Mouse (Mus musculus) heart, adult 2 months (tissue): Measurements from ENCODE around the gene Limch1. TPM values are rescaled to one million over a fixed set of nuclear protein-coding genes. Genes with fewer than 3 reads are reported as not detected.

ENCODE experiments used
- DNase-seq, 2 experiments: peaks; one replicate each; pipeline ENCODE4 v3.0.0; 2021
- H3K27ac ChIP-seq: fragments of 200-600 bp; 2 replicates; pipeline ENCODE4 v1.8.1; 2022
- H3K27me3 ChIP-seq: fragments of 200-500 bp; 2 replicates; pipeline ENCODE4 v1.6.1; 2012; ENCODE audit warnings: mild to moderate bottlenecking, low read length, inconsistent platforms, mixed read lengths; ENCODE audit not compliant: control insufficient read depth, insufficient read depth
- H3K36me3 ChIP-seq: fragments of 200-500 bp; 2 replicates; pipeline ENCODE4 v1.6.1; 2012; ENCODE audit warnings: low read length, inconsistent platforms; ENCODE audit not compliant: control insufficient read depth, insufficient read depth
- H3K4me1 ChIP-seq: fragments of 200-500 bp; 2 replicates; pipeline ENCODE4 v1.6.1; 2011; ENCODE audit warnings: low read length; ENCODE audit not compliant: control insufficient read depth, insufficient read depth
- H3K4me3 ChIP-seq: fragments of 200-600 bp; 2 replicates; pipeline ENCODE4 v1.8.1; 2022
- H3K79me2 ChIP-seq: fragments of 200-500 bp; replicated peaks from 2 replicates; pipeline ENCODE4 v1.6.1; 2012; ENCODE audit warnings: mild to moderate bottlenecking, inconsistent platforms, low read length, moderate library complexity, mixed read lengths; ENCODE audit not compliant: control insufficient read depth, insufficient read depth
- H3K9ac ChIP-seq: fragments of 200-500 bp; 2 replicates; pipeline ENCODE4 v1.6.1; 2012; ENCODE audit warnings: low read depth, mild to moderate bottlenecking, control low read depth, inconsistent platforms, low read length, mixed read lengths
- CTCF ChIP-seq: fragments of 200-600 bp; IDR thresholded peaks from 2 replicates; pipeline ENCODE4 v1.8.1; 2022; ENCODE audit warnings: antibody characterized with exemption, mild to moderate bottlenecking, moderate library complexity
- EP300 ChIP-seq: fragments of 200-500 bp; IDR thresholded peaks from 2 replicates; pipeline ENCODE4 v1.6.1; 2011; ENCODE audit warnings: low read depth, low read length, control low read depth; ENCODE audit not compliant: insufficient read depth
- POLR2A ChIP-seq: fragments of 200-500 bp; IDR thresholded peaks from 2 replicates; pipeline ENCODE4 v1.6.1; 2011; ENCODE audit warnings: mild to moderate bottlenecking, low read depth, low read length, control low read depth; ENCODE audit not compliant: insufficient read depth
- WGBS: fragments of 180-500 bp; shearing (Covaris S2); methylation state at CpG from one replicate; pipeline ENCODE4 v1.1.7; 2018; 5-methylcytosine and 5-hydroxymethylcytosine counted together
- intact Hi-C: fragments of 180-260 bp; cut with DNase I; formaldehyde crosslinking; loops from one replicate; pipeline ENCODE4 v1.15.1; 2025
- polyA plus RNA-seq: library from polyadenylated mRNA; depleted of rRNA; stranded (reverse); fragments of >200 nt; gene quantifications from 2 replicates; pipeline ENCODE4 v1.2.3, GENCODE M21; 2012
- total RNA-seq, 2 experiments: library from RNA; stranded (reverse); gene quantifications; 2 replicates each; pipeline ENCODE4 v1.2.3; 2021

Gene Limch1
- total and polyA plus RNA-seq, 3 experiments: 60.2 to 277 (median 230) TPM

DNA sequence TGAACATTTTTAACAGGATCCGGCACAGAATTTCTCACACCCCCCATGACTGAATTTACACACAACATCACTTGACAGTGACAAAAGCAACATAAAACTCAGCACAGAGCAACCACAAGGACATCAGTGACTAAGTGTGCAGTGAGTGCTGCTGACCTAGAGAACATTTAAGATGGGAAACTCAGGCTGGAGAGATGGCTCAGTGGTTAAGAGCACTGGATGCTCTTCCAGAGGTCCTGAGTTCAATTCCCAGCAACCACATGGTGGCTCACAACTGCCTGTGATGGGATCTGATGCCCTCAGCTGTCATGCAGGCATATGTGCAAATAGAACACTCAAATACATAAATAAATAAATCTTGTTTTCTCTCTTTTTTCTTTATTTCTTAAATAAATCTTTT is 12.1 kb upstream of the Limch1 start:
- no peaks in the 10 kb centered on the region for H3K27me3 ChIP-seq
- TF ChIP-seq EP300 (no peak), POLR2A (no peak), CTCF (no peak)
- WGBS: 96% methylated on average over 1 of the region's 1 CpGs

GRCm38 (mm10) chr5:66739376-66739775 is 6.3 kb upstream of the Limch1 start:
- H3K4me3 ChIP-seq: no peak overlapping the region
- no peak overlapping the region for H3K27ac ChIP-seq
- intact Hi-C loops: no loop called here
- H3K4me1 ChIP-seq: no peaks in the 10 kb centered on the region
- H3K36me3 ChIP-seq: no peaks in the 10 kb centered on the region
- no peak for DNase-seq
- no peak for TF ChIP-seq EP300
- TF ChIP-seq CTCF: no peak
- no peak for TF ChIP-seq POLR2A
- WGBS: 95% methylated on average over 3 of the region's 3 CpGs
- no peaks in the 10 kb centered on the region for H3K79me2 ChIP-seq
- no peak overlapping the region for H3K9ac ChIP-seq
- no peaks in the 10 kb centered on the region for H3K27me3 ChIP-seq

More for the DNA sequence above, 12.1 kb upstream of the Limch1 start:
- Histone ChIP-seq H3K9ac (no peak overlapping the region), H3K36me3 (no peaks in the 10 kb centered on the region), H3K79me2 (no peaks in the 10 kb centered on the region), H3K4me3 (no peak overlapping the region), H3K4me1 (no peaks in the 10 kb centered on the region), H3K27ac (no peak overlapping the region)
- intact Hi-C loops: no loop called here
- no peak for DNase-seq

DNA sequence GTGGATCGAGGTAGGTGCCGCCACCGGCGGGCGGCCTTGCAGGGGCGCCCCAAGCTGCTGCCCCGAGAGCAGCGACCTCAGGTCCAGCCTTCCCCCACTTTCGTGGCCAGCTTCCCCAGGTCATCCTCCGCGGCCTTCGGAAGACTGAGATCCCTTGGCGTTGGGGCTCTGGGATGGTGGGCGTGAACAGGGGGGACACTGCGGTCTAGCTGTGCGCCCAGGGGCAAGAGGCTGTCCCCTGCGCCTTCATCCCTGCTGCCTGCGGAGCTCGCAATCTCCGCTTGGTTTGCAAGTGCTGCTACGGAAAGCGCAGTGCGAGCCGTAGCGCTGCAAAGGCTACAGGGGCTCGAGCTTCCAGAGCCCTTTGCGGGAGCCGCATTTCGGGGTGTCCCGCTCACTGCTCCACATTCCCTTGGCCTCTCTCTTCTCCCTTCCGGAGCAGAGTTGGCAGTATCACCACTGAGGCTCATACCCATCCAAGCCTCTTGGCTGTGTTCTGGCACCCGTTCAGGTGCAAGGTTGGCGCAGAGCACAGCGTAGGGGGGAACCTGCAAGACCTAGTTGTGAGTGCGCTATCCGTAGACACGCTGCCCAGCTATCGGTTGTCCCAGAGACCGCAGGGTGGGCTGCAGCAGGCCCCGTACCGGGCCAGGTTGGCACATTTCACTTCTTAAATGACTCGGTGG is 512 bp downstream of the Limch1 start:
- TF ChIP-seq CTCF: no peak
- DNase-seq: peak; percentile 76 to 77
- WGBS: under 1% methylated on average over 42 of the region's 42 CpGs
- H3K4me1 ChIP-seq: peaks cover 13% of the 10 kb centered on the region
- peak overlapping the region; percentile 96 for H3K27ac ChIP-seq
- intact Hi-C loops: loop anchor here (1.0 to 5.0 kb wide), 5 partner anchors 15 to 201 kb away; no protein-coding TSS in a partner anchor
- H3K9ac ChIP-seq: peak overlapping the region; percentile 74
- H3K27me3 ChIP-seq: no peaks in the 10 kb centered on the region
- peaks cover 11% of the 10 kb centered on the region for H3K36me3 ChIP-seq
- H3K79me2 ChIP-seq: no peaks in the 10 kb centered on the region
- peak overlapping the region; percentile 78 for H3K4me3 ChIP-seq

GRCm38 (mm10) chr5:66746761-66747160 is 1.1 kb downstream of the Limch1 start:
- Histone ChIP-seq H3K27ac (peak overlapping the region; percentile 96), H3K9ac (peak overlapping the region; percentile 74), H3K4me1 (peaks cover 17% of the 10 kb centered on the region), H3K36me3 (peaks cover 15% of the 10 kb centered on the region), H3K27me3 (no peaks in the 10 kb centered on the region), H3K4me3 (peak overlapping the region; percentile 78), H3K79me2 (no peaks in the 10 kb centered on the region; the same call in 1 of the 2 replicates)
- intact Hi-C loops: loop anchor here (1.0 to 5.0 kb wide), 4 partner anchors 14 to 149 kb away; no protein-coding TSS in a partner anchor
- TF ChIP-seq POLR2A (no peak), EP300 (0 out of 2 replicates have a peak, but pooled peaks have one; percentile 4)
- no peak for DNase-seq
- 14% methylated on average over 11 of the region's 11 CpGs for WGBS

- H3K27ac ChIP-seq: peak overlapping the region; percentile 96
- H3K4me1 ChIP-seq: peaks cover 23% of the 10 kb centered on the region
- H3K79me2 ChIP-seq: peaks cover 2% of the 10 kb centered on the region
- intact Hi-C loops: loop anchor here (1.0 to 5.0 kb wide), 4 partner anchors 13 to 147 kb away; no protein-coding TSS in a partner anchor
- H3K4me3 ChIP-seq: peak overlapping the region; percentile 78; the same call in 1 of the 2 replicates
- 17% methylated on average over 10 of the region's 10 CpGs for WGBS
- H3K36me3 ChIP-seq: peaks cover 19% of the 10 kb centered on the region
- TF ChIP-seq CTCF (no peak), POLR2A (no peak), EP300 (no peak)
- peak in 1 of 2 experiments; percentile 47 for DNase-seq
- no peaks in the 10 kb centered on the region for H3K27me3 ChIP-seq
- H3K9ac ChIP-seq: peak overlapping the region; percentile 55
Observed at GRCm38 (mm10) chr5:66747761-66748430, 2.3 kb downstream of the Limch1 start.
